ENCODE assay signal across 14 mouse cellular contexts in genomic region chr7:143757696-143758095, GRCm38 (mm10). TPM values are rescaled to one million over a fixed set of nuclear protein-coding genes. Genes with fewer than 3 reads are reported as not detected.
DNase-seq lines count a peak whose midpoint lies in the region; ATAC-seq and TF ChIP-seq lines count a peak whose summit lies in the region.
"Had no signal": no experiment of that assay in that cellular context is flagged by ENCODE, and none has a peak within 500 bp of the region (broad histone marks: within the 10 kb centered on the region; RNA-seq: fewer than 3 reads in every experiment).

No protein-coding gene starts in this region.

- 0 out of 2 replicates have a peak overlapping the region, but pooled peaks have one; percentile 38 for H3K9ac ChIP-seq in forebrain, embryonic 12.5 days
- H3K9ac ChIP-seq in forebrain, embryonic 14.5 days (ENCODE audit: low read length) = no peak overlapping the region
- H3K9ac ChIP-seq in hindbrain, embryonic 16.5 days (ENCODE audit: low read depth, low read length) = no peak overlapping the region
- H3K9ac ChIP-seq: liver, embryonic 14.5 days had no signal

- H3K4me3 ChIP-seq in forebrain, embryonic 12.5 days (replicated peaks) = no peak overlapping the region
- no peak overlapping the region for H3K4me3 ChIP-seq in forebrain, embryonic 14.5 days (ENCODE audit: low read depth, low read length)
- H3K4me3 ChIP-seq in hindbrain, embryonic 16.5 days (ENCODE audit: low read length) = no peak overlapping the region
- no peak overlapping the region for H3K4me3 ChIP-seq in cerebellum, adult 2 months (replicated peaks; ENCODE audit: insufficient read depth, low read depth, low read length)

- peaks cover 56% of the 10 kb centered on the region for H3K27me3 ChIP-seq in forebrain, embryonic 12.5 days
- peaks cover 6% of the 10 kb centered on the region; the same call in 1 of the 2 replicates for H3K27me3 ChIP-seq in forebrain, embryonic 14.5 days (replicated peaks; ENCODE audit: control insufficient read depth, insufficient read depth, low read length)
- peaks cover 4% of the 10 kb centered on the region for H3K27me3 ChIP-seq in hindbrain, embryonic 16.5 days (replicated peaks; ENCODE audit: control insufficient read depth, insufficient read depth, low read length)
- H3K27me3 ChIP-seq in cerebellum, adult 2 months (ENCODE audit: control insufficient read depth, insufficient read depth, low read length) = no peaks in the 10 kb centered on the region; the same call in 1 of the 2 replicates

- H3K9me3 ChIP-seq in forebrain, embryonic 12.5 days = no peaks in the 10 kb centered on the region
- H3K9me3 ChIP-seq in forebrain, embryonic 14.5 days (replicated peaks; ENCODE audit: control insufficient read depth, low read length) = no peaks in the 10 kb centered on the region
- H3K9me3 ChIP-seq in hindbrain, embryonic 16.5 days (ENCODE audit: control insufficient read depth, low read length) = no peaks in the 10 kb centered on the region
- H3K9me3 ChIP-seq: forebrain, embryonic 13.5 days; midbrain, embryonic 12.5 days had no signal

- no peak for ATAC-seq in forebrain, embryonic 12.5 days (ENCODE audit: low FRiP score)
- no peak for ATAC-seq in forebrain, embryonic 14.5 days
- ATAC-seq in hindbrain, embryonic 16.5 days = no peak
- no peak for ATAC-seq in activated CD4-positive, CD25-positive, alpha-beta regulatory T cell, adult 4 months

- H3K36me3 ChIP-seq in forebrain, embryonic 12.5 days (replicated peaks) = no peaks in the 10 kb centered on the region
- no peaks in the 10 kb centered on the region for H3K36me3 ChIP-seq in forebrain, embryonic 14.5 days (ENCODE audit: control insufficient read depth, insufficient read depth, low read length)
- no peaks in the 10 kb centered on the region for H3K36me3 ChIP-seq in hindbrain, embryonic 16.5 days (ENCODE audit: control insufficient read depth, insufficient read depth, low read length)
- H3K36me3 ChIP-seq: midbrain, embryonic 12.5 days had no signal

- TF ChIP-seq POLR2A in cerebellum, adult 2 months (IDR thresholded peaks at IDR 0.05; ENCODE audit: borderline replicate concordance, insufficient read depth, low read length) = no peak

- TF ChIP-seq CTCF in cerebellum, adult 2 months (IDR thresholded peaks at IDR 0.05; ENCODE audit: borderline replicate concordance, insufficient read depth, low read depth, low read length) = no peak

- DNase-seq in forebrain, embryonic 14.5 days (ENCODE audit: low spot score) = no peak
- peak; percentile 22 to 36 for DNase-seq in kidney, adult 8-10 months
- DNase-seq in kidney, postnatal 4 days = no peak
- DNase-seq in CD4-positive helper T cell, adult 2 months (ENCODE audit: low read depth, low spot score) = peak; percentile 21
- no peak for DNase-seq in cerebellum, adult 2 months
- DNase-seq: B cell, adult 2 months; layer of hippocampus, adult 9-11 months had no signal

- WGBS in forebrain, embryonic 12.5 days = 76% methylated on average over 3 of the region's 3 CpGs
- 76% methylated on average over 3 of the region's 3 CpGs for WGBS in forebrain, embryonic 14.5 days
- WGBS in hindbrain, embryonic 16.5 days = 69% methylated on average over 3 of the region's 3 CpGs
- WGBS in cerebellum, adult 2 months = 31% methylated on average over 3 of the region's 3 CpGs

- H3K4me2 ChIP-seq in forebrain, embryonic 12.5 days = peak overlapping the region; percentile 60; the same call in 1 of the 2 replicates
- no peak overlapping the region for H3K4me2 ChIP-seq in forebrain, embryonic 14.5 days (ENCODE audit: low read length)
- peak overlapping the region; percentile 93; the same call in 1 of the 2 replicates for H3K4me2 ChIP-seq in hindbrain, embryonic 16.5 days (ENCODE audit: low read length)

- H3K27ac ChIP-seq in forebrain, embryonic 12.5 days = no peak overlapping the region
- H3K27ac ChIP-seq in forebrain, embryonic 14.5 days (ENCODE audit: low read depth, low read length) = no peak overlapping the region
- H3K27ac ChIP-seq in hindbrain, embryonic 16.5 days (ENCODE audit: low read depth, low read length) = no peak overlapping the region
- no peak overlapping the region for H3K27ac ChIP-seq in cerebellum, adult 2 months (ENCODE audit: insufficient read depth, low read length)
- H3K27ac ChIP-seq: forebrain, embryonic 13.5 days; liver, embryonic 14.5 days; midbrain, embryonic 12.5 days had no signal

- H3K4me1 ChIP-seq in forebrain, embryonic 12.5 days = peaks cover 17% of the 10 kb centered on the region
- peaks cover 7% of the 10 kb centered on the region; the same call in 1 of the 2 replicates for H3K4me1 ChIP-seq in forebrain, embryonic 14.5 days (ENCODE audit: control insufficient read depth, insufficient read depth, low read length)
- peaks cover 12% of the 10 kb centered on the region for H3K4me1 ChIP-seq in hindbrain, embryonic 16.5 days (ENCODE audit: control insufficient read depth, insufficient read depth, low read depth, low read length)
- H3K4me1 ChIP-seq in cerebellum, adult 2 months (ENCODE audit: control insufficient read depth, insufficient read depth, low read length) = peaks cover 20% of the 10 kb centered on the region

RNA-seq across cellular contexts. Expression of gene Osbpl5, which starts 0.9 kb away (rescaled TPM):
- 15.1 and 17.5 TPM in 2 replicates for polyA plus RNA-seq in forebrain, embryonic 12.5 days (2016; fragmentation: Nextera tagmentation; extraction: Ambion mirVana)
- polyA plus RNA-seq in forebrain, embryonic 14.5 days (2014; fragmentation: Nextera tagmentation; extraction: Ambion mirVana) = 25.8 and 29.4 TPM in 2 replicates
- polyA plus RNA-seq in hindbrain, embryonic 16.5 days (2015; fragmentation: Nextera tagmentation; extraction: Ambion mirVana) = 43.7 and 44.9 TPM in 2 replicates
- polyA plus RNA-seq in activated CD4-positive, CD25-positive, alpha-beta regulatory T cell, adult 4 months (2017; shearing (Covaris generic)) = 10 to 100 TPM; 18.3 to 29.2 TPM
- 32.4 and 35.6 TPM in 2 replicates for polyA plus RNA-seq in cerebellum, adult 2 months (2012; rRNA removed)

RNA-seq across cellular contexts. Expression of gene Mrgprg, which starts 9.1 kb away (rescaled TPM):
- not detected in 2 replicates for polyA plus RNA-seq in forebrain, embryonic 12.5 days (2016; fragmentation: Nextera tagmentation; extraction: Ambion mirVana)
- polyA plus RNA-seq in forebrain, embryonic 14.5 days (2014; fragmentation: Nextera tagmentation; extraction: Ambion mirVana) = not detected in 2 replicates
- not detected in 2 replicates for polyA plus RNA-seq in hindbrain, embryonic 16.5 days (2015; fragmentation: Nextera tagmentation; extraction: Ambion mirVana)
- not detected for polyA plus RNA-seq in activated CD4-positive, CD25-positive, alpha-beta regulatory T cell, adult 4 months (2017; shearing (Covaris generic))
- polyA plus RNA-seq in cerebellum, adult 2 months (2012; rRNA removed) = not detected in 2 replicates
- polyA plus RNA-seq: cortical plate, adult 2 months; forebrain, embryonic 13.5 days; liver, embryonic 14.5 days; midbrain, embryonic 12.5 days had no signal

RNA-seq across cellular contexts. Expression of gene Mrgpre, which starts 26.6 kb away (rescaled TPM):
- polyA plus RNA-seq in forebrain, embryonic 12.5 days (2016; fragmentation: Nextera tagmentation; extraction: Ambion mirVana) = 2.7 and 3.2 TPM in 2 replicates
- 2.6 and 3.6 TPM in 2 replicates for polyA plus RNA-seq in forebrain, embryonic 14.5 days (2014; fragmentation: Nextera tagmentation; extraction: Ambion mirVana)
- polyA plus RNA-seq in hindbrain, embryonic 16.5 days (2015; fragmentation: Nextera tagmentation; extraction: Ambion mirVana) = 10.8 and 14.2 TPM in 2 replicates
- polyA plus RNA-seq in activated CD4-positive, CD25-positive, alpha-beta regulatory T cell, adult 4 months (2017; shearing (Covaris generic)) = 1 to 10 TPM; 4.8 to 4.9 TPM
- 4.0 and 4.4 TPM in 2 replicates for polyA plus RNA-seq in cerebellum, adult 2 months (2012; rRNA removed)

Comparison
In these comparisons a context has a peak if more than half of its experiments do, and no peak if none do; other contexts are left out.
1. DNase-seq: peak in kidney, adult 8-10 months (2 of 2) and CD4-positive helper T cell, adult 2 months (single experiment); none in forebrain, embryonic 14.5 days (single experiment), kidney, postnatal 4 days (0 of 2) and cerebellum, adult 2 months (0 of 2).